Mouse (Mus musculus): ENCODE data around the gene Vegfd. TPM values are rescaled to one million over a fixed set of nuclear protein-coding genes. Genes with fewer than 3 reads are reported as not detected.

The Vegfd gene
- polyA plus RNA-seq, 1 experiment from 2014 or later, result 0.17 TPM

- Histone ChIP-seq H3K4me3 (replicated peaks; ENCODE audit: low read depth, low read length) (no peak overlapping the region), H3K9me3 (ENCODE audit: control insufficient read depth, low read length) (no peaks in the 10 kb centered on the region), H3K36me3 (ENCODE audit: control insufficient read depth, insufficient read depth, low read length) (no peaks in the 10 kb centered on the region), H3K4me1 (ENCODE audit: control insufficient read depth, insufficient read depth, low read length) (no peaks in the 10 kb centered on the region), H3K27ac (replicated peaks; ENCODE audit: low read depth, low read length) (no peak overlapping the region), H3K27me3 (ENCODE audit: control insufficient read depth, insufficient read depth, low read length) (no peaks in the 10 kb centered on the region), H3K4me2 (ENCODE audit: low read length) (no peak overlapping the region), H3K9ac (replicated peaks; ENCODE audit: low read length) (no peak overlapping the region)
- WGBS, result 60% methylated on average over 5 of the region's 5 CpGs
- DNase-seq (no peak), ATAC-seq (ENCODE audit: low FRiP score, low TSS enrichment) (no peak)
Measured at GRCm38 (mm10) chrX:164374586-164374985, 1.4 kb downstream of the Vegfd start.

DNA sequence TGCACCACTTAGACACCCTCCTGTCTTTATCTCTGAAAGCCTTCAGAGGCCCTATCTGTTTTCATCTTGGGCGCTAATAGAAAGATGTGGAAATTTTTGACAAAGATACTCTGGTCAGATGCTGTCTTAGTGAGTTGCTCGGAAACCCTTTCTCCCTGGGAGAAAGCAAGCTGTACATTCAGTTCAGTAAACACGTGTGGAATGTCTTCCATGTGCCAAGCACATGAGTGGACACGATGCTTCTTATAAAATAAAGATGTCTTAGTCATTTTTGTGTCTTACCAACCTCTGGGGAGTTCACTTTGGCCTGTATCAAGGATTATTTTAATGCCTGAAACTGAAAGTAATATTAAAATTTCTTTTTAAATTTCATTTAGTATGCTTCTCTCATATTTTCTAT is 6.5 kb downstream of the Vegfd start:
- ATAC-seq (ENCODE audit: low FRiP score, low TSS enrichment), result no peak
- no peaks in the 10 kb centered on the region for H3K36me3 ChIP-seq (ENCODE audit: control insufficient read depth, insufficient read depth, low read length)
- H3K4me2 ChIP-seq (ENCODE audit: low read length), result no peak overlapping the region
- H3K4me1 ChIP-seq (ENCODE audit: control insufficient read depth, insufficient read depth, low read length), result no peaks in the 10 kb centered on the region
- H3K27ac ChIP-seq (replicated peaks; ENCODE audit: low read depth, low read length), result no peak overlapping the region
- no peak for DNase-seq
- no peak overlapping the region for H3K4me3 ChIP-seq (replicated peaks; ENCODE audit: low read depth, low read length)
- WGBS, result 85% methylated on average over 4 of the region's 4 CpGs
- H3K9ac ChIP-seq (replicated peaks; ENCODE audit: low read length), result no peak overlapping the region
- H3K9me3 ChIP-seq (ENCODE audit: control insufficient read depth, low read length), result no peaks in the 10 kb centered on the region
- no peaks in the 10 kb centered on the region for H3K27me3 ChIP-seq (ENCODE audit: control insufficient read depth, insufficient read depth, low read length)

DNA sequence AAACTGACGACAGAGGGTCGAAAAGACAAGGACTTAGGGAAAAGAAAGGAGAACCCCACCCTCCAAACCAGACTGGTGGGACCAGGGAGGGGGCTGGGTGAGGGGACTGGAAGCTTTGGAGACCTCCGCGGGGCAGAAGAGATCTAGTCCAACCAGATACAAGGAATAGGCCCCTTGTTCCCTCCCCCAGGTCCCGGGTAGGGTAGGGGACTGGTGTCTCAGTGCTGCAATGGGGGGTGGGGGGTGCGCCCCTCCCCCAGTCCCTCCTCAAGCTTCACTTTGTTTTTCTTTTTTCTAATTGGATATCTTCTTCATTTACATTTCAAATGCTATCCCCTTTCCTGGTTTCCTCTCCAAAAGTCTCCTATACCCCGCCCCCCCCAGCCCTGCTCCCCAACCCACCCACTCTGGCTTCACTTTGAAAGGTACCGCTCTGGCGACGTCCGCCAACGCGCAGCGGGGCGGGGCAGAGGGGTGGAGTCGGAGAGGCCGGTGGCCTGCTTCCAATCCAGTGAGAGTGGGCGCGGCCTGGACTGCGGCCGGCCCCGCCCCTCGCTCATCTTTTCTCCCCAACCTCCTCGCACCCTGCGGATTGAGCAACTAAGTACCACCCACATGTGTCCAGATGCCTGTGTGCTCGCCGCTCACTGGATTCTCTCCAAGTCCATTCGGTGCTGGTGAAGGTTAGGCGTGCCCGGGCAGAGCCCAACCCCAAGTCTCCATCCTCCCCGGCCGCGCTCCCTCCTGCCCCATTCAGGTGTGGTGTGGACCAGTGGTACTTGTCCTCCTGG is 8.6 kb downstream of the Vegfd start:
- Histone ChIP-seq H3K9ac (replicated peaks; ENCODE audit: low read length) (peak overlapping the region; percentile 16; the same call in 1 of the 2 replicates), H3K27ac (replicated peaks; ENCODE audit: low read depth, low read length) (no peak overlapping the region), H3K9me3 (ENCODE audit: control insufficient read depth, low read length) (no peaks in the 10 kb centered on the region), H3K36me3 (ENCODE audit: control insufficient read depth, insufficient read depth, low read length) (no peaks in the 10 kb centered on the region), H3K27me3 (ENCODE audit: control insufficient read depth, insufficient read depth, low read length) (no peaks in the 10 kb centered on the region), H3K4me1 (ENCODE audit: control insufficient read depth, insufficient read depth, low read length) (no peaks in the 10 kb centered on the region), H3K4me3 (replicated peaks; ENCODE audit: low read depth, low read length) (peak overlapping the region; percentile 34), H3K4me2 (ENCODE audit: low read length) (peak overlapping the region; percentile 68)
- WGBS, result 24% methylated on average over 32 of the region's 33 CpGs
- peak; percentile 85 for DNase-seq
- ATAC-seq (ENCODE audit: low FRiP score, low TSS enrichment), result peak; percentile 98

DNA sequence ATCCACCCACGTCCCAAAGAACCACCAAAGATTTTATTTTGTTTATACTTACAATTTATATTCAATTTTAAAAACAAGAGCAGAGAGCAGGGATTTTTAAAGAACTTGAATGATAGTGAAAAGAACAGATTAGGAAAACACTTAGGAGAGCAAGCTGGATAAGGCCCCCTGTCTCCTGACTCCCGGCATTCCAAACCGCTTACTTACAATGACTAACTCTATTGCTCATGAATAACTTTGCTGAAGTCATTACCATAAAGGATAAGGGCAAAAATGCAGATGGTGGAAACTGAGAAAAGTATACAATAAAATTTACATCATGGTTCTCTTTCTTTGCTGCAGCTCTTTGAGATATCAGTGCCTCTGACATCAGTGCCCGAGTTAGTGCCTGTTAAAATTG is 20.9 kb downstream of the Vegfd start:
- H3K36me3 ChIP-seq (ENCODE audit: control insufficient read depth, insufficient read depth, low read length), result no peaks in the 10 kb centered on the region
- no peaks in the 10 kb centered on the region for H3K9me3 ChIP-seq (ENCODE audit: control insufficient read depth, low read length)
- no peak overlapping the region for H3K4me2 ChIP-seq (ENCODE audit: low read length)
- no peak overlapping the region for H3K27ac ChIP-seq (replicated peaks; ENCODE audit: low read depth, low read length)
- H3K4me3 ChIP-seq (replicated peaks; ENCODE audit: low read depth, low read length), result no peak overlapping the region
- no peaks in the 10 kb centered on the region for H3K4me1 ChIP-seq (ENCODE audit: control insufficient read depth, insufficient read depth, low read length)
- WGBS, result 70% methylated on average over 4 of the region's 4 CpGs
- no peak overlapping the region for H3K9ac ChIP-seq (replicated peaks; ENCODE audit: low read length)
- DNase-seq (no peak), ATAC-seq (ENCODE audit: low FRiP score, low TSS enrichment) (no peak)
- H3K27me3 ChIP-seq (ENCODE audit: control insufficient read depth, insufficient read depth, low read length), result no peaks in the 10 kb centered on the region

DNA sequence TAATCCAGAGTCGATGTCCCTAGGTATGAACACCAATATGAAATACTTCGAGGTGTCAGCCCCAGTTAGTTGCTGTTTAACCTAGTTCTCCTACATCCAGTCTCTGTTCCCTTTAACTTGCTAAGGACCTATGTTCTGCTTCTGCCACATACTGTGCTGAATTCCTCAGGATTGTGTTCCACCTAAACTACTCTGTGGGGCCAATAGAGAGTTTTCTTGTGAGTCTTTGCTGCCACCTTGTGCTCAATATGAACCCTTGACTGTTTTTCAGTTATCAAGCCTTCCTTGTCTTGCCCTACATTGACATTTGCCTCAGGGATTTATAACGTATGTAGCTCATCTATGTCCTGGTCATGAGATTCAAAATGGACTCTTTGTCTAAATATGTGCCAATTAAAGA is 25.3 kb downstream of the Vegfd start:
- Histone ChIP-seq H3K9ac (replicated peaks; ENCODE audit: low read length) (no peak overlapping the region), H3K4me3 (replicated peaks; ENCODE audit: low read depth, low read length) (no peak overlapping the region), H3K4me1 (ENCODE audit: control insufficient read depth, insufficient read depth, low read length) (no peaks in the 10 kb centered on the region), H3K27me3 (ENCODE audit: control insufficient read depth, insufficient read depth, low read length) (no peaks in the 10 kb centered on the region), H3K27ac (replicated peaks; ENCODE audit: low read depth, low read length) (no peak overlapping the region), H3K36me3 (ENCODE audit: control insufficient read depth, insufficient read depth, low read length) (no peaks in the 10 kb centered on the region), H3K9me3 (ENCODE audit: control insufficient read depth, low read length) (no peaks in the 10 kb centered on the region), H3K4me2 (ENCODE audit: low read length) (no peak overlapping the region)
- DNase-seq, result peak; percentile 61
- peak; percentile 24; the same call in 1 of the 2 replicates for ATAC-seq (ENCODE audit: low FRiP score, low TSS enrichment)
- WGBS, result 63% methylated on average over 3 of the region's 3 CpGs

DNA sequence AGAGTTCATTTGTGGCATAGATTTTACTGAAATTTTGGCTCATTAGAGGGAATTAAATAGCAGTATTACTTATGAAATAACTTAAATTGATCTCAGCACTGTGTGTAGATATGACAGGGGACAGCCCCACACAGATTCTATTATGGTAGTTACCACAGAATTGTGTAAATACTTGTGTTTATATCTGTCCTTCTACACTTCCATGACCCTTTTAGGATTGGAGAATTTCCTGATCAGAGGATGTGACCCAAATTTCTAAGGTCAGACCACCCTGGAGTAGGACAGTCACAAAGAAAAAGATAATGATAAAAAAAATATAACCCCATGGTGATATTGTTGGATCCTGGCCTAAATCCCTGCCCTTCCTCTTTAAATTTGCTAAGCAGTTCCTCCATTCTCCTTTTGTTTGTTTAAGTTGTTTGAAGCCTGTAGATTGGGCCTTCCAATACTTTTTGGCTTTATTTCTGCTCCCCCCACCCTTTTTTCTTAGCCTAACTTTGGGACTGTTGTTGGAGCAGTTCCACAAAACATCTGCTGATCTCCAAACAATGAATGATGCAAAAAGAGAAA is 32.0 kb downstream of the Vegfd start:
- H3K27me3 ChIP-seq (ENCODE audit: control insufficient read depth, insufficient read depth, low read length), result no peaks in the 10 kb centered on the region
- DNase-seq (no peak), ATAC-seq (ENCODE audit: low FRiP score, low TSS enrichment) (no peak)
- no peaks in the 10 kb centered on the region for H3K4me1 ChIP-seq (ENCODE audit: control insufficient read depth, insufficient read depth, low read length)
- H3K9ac ChIP-seq (replicated peaks; ENCODE audit: low read length), result no peak overlapping the region
- no peak overlapping the region for H3K4me3 ChIP-seq (replicated peaks; ENCODE audit: low read depth, low read length)
- H3K4me2 ChIP-seq (ENCODE audit: low read length), result no peak overlapping the region
- H3K27ac ChIP-seq (replicated peaks; ENCODE audit: low read depth, low read length), result no peak overlapping the region
- H3K36me3 ChIP-seq (ENCODE audit: control insufficient read depth, insufficient read depth, low read length), result no peaks in the 10 kb centered on the region
- H3K9me3 ChIP-seq (ENCODE audit: control insufficient read depth, low read length), result no peaks in the 10 kb centered on the region

- Histone ChIP-seq H3K9ac (replicated peaks; ENCODE audit: low read length) (no peak overlapping the region), H3K9me3 (ENCODE audit: control insufficient read depth, low read length) (no peaks in the 10 kb centered on the region), H3K4me1 (ENCODE audit: control insufficient read depth, insufficient read depth, low read length) (no peaks in the 10 kb centered on the region), H3K27me3 (ENCODE audit: control insufficient read depth, insufficient read depth, low read length) (no peaks in the 10 kb centered on the region), H3K4me3 (replicated peaks; ENCODE audit: low read depth, low read length) (no peak overlapping the region), H3K27ac (replicated peaks; ENCODE audit: low read depth, low read length) (no peak overlapping the region), H3K4me2 (ENCODE audit: low read length) (no peak overlapping the region), H3K36me3 (ENCODE audit: control insufficient read depth, insufficient read depth, low read length) (no peaks in the 10 kb centered on the region)
- DNase-seq, result no peak
- 81% methylated on average over 9 of the region's 9 CpGs for WGBS
- ATAC-seq (ENCODE audit: low FRiP score, low TSS enrichment), result no peak
Measured at GRCm38 (mm10) chrX:164406133-164407022, 33.2 kb downstream of the Vegfd start.

DNA sequence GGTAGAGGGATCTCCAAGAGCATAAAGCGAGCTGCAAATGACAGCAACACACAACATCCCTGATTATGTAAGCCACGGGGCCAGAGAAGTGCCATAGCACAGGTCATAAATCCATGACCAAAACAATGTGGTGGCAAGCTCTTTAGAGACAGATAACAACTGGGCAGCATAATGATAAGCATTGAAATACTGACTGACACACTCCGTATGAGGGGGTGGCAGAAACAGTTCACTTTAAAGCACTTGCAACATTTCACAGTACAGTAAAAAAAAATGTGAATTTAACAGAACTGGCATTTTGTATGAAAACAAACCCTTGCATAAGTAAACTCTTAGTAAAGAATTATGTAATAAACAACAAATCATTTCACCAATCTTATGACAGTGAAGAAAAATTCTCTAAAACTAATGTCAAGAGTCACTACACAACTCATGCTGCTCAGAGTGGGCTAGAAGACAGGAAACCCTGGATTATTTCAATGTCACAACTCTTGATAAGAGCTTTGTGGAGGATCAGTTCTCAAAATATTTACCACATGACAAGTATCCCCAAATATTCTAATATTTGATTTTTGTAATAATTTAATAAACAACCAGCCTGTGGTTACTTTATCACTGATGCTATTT is 35.2 kb downstream of the Vegfd start:
- no peaks in the 10 kb centered on the region for H3K36me3 ChIP-seq (ENCODE audit: control insufficient read depth, insufficient read depth, low read length)
- no peak overlapping the region for H3K9ac ChIP-seq (replicated peaks; ENCODE audit: low read length)
- no peaks in the 10 kb centered on the region for H3K9me3 ChIP-seq (ENCODE audit: control insufficient read depth, low read length)
- no peak overlapping the region for H3K4me2 ChIP-seq (ENCODE audit: low read length)
- DNase-seq, result no peak
- WGBS, result 89% methylated on average over 3 of the region's 3 CpGs
- H3K4me3 ChIP-seq (replicated peaks; ENCODE audit: low read depth, low read length), result no peak overlapping the region
- H3K27ac ChIP-seq (replicated peaks; ENCODE audit: low read depth, low read length), result no peak overlapping the region
- ATAC-seq (ENCODE audit: low FRiP score, low TSS enrichment), result no peak
- H3K4me1 ChIP-seq (ENCODE audit: control insufficient read depth, insufficient read depth, low read length), result no peaks in the 10 kb centered on the region
- H3K27me3 ChIP-seq (ENCODE audit: control insufficient read depth, insufficient read depth, low read length), result no peaks in the 10 kb centered on the region
